Mouse (Mus musculus): Measurements from ENCODE around the gene Hoxb7. TPM values are rescaled to one million over a fixed set of nuclear protein-coding genes. Genes with fewer than 3 reads are reported as not detected.

Hoxb7 gene
- total RNA-seq, 1 experiment from 2014 or later, result 54.7 TPM

DNA sequence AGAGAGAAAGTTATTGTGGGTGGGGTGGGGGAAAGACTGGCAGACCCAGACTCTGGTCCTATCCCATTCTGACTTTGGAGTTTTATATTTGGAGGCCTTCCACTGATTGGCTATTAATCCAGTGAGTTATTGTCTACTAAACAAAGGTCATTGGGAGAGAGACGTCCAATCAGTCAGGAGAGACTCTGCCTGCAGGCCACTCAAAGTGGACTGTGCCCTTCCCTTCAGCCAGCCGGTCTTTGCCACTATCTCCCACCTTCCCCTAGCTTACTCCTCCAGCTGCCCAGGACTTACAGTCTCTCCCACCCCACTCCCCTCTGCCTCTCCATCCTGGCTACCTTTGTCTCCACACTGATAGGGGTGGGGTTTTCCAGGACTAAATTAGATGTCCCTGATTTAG, 50.2 kb downstream of the Hoxb7 start:
- DNase-seq, result no peak

DNA sequence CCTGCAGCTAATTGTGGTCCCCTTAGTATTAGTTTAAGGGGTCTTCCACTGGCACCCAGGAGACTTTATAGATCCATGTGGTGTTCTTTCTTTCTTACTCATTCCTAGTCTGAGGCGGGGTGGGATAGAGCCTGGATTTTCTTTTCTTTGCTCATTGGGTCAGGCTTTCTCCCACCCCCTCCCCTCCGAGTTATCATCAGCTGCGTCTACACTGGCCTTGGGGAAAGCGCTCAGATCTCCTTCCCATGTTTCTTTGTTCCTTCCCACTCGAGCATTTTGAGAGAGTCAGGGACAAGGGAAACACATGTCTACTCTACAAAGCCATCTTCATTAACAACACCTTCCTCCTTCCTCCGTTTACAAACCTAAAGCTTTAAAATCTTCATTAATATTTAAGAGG, 50.6 kb downstream of the Hoxb7 start:
- no peak for DNase-seq

DNA sequence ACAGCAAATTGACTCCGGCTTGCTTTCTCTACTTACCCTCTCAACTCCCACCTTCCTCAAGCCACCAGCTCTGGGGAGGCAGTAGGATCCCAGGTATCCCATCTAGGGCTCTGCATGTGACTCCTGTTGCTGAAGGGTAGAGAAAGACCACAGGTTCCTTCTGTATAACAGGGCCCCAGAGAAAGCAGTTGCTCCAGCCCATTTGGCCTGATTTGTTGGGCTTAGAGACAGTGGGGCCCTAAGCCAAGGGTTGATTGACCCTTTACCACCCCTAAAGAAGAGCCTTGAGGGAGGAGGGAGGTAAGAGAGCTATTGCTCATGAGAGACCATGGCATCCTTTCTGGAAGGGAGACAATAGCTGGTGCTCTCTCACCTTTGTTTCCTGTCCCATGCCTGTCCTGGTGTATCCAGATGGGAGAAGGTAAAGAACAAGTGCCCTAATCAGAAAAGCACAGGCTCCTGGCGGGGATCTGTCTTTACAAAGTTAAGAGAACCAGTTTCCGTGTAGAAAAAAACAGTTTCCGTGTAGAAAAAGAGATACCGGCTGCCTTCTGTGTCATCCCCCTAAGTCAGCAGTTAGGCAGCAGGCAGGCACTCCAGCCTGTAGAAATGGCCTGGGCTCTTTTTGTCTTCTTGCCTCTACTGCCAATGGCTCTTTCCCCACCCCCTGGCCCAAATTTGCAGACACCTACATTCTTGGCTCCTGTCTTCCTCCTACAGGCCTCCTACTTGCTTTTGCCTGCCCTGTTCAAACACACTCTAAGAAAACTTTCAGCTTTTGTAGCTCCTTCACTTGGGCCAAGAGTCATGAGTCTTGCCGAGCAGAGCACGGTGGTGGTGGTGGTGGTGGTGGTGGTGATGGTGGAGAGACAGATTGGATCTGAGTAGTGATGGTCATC, 52.8 kb downstream of the Hoxb7 start:
- DNase-seq, result no peak

Small RNAs within 50 kb of the gene (microRNA-seq; reads per million reads assigned to microRNA genes)
- 51,196 to 89,197 reads per million in 2 experiments for gene Mir10a
- gene Mir196a-1, result 23.1 to 28.1 reads per million in 2 experiments

Other genes with a start within 250 kb of the Hoxb7 start
- 46.2 and 48.4 TPM in 2 replicates for gene Ube2z, start 221.2 kb upstream of the Hoxb7 start, total RNA-seq (2021)
- 260 and 278 TPM in 2 replicates for gene Atp5g1, start 211.0 kb upstream of the Hoxb7 start, total RNA-seq (2021)
- not detected in 2 replicates for gene Calcoco2, start 174.7 kb upstream of the Hoxb7 start, total RNA-seq (2021)
- not detected in 2 replicates for gene Ttll6, start 152.8 kb upstream of the Hoxb7 start, total RNA-seq (2021)
- not detected in 2 replicates for gene Hoxb13, start 92.3 kb upstream of the Hoxb7 start, total RNA-seq (2021)
- gene Hoxb9, start 15.2 kb upstream of the Hoxb7 start, total RNA-seq (2021), result 202 and 263 TPM in 2 replicates
- gene Hoxb8, start 4.7 kb upstream of the Hoxb7 start, total RNA-seq (2021), result 84.9 and 94.6 TPM in 2 replicates
- 74.4 and 78.8 TPM in 2 replicates for gene Hoxb6, start 5.9 kb downstream of the Hoxb7 start, total RNA-seq (2021)
- gene Hoxb5, start 16.7 kb downstream of the Hoxb7 start, total RNA-seq (2021), result 36.5 and 36.8 TPM in 2 replicates
- gene Hoxb4, start 31.6 kb downstream of the Hoxb7 start, total RNA-seq (2021), result 27.6 and 31.5 TPM in 2 replicates
- gene Hoxb3, start 36.7 kb downstream of the Hoxb7 start, total RNA-seq (2021), result 33.0 and 40.1 TPM in 2 replicates
- 24.0 and 25.6 TPM in 2 replicates for gene Hoxb2, start 63.9 kb downstream of the Hoxb7 start, total RNA-seq (2021)
- not detected in 2 replicates for gene Hoxb1, start 79.1 kb downstream of the Hoxb7 start, total RNA-seq (2021)
- gene Skap1, start 178.0 kb downstream of the Hoxb7 start, total RNA-seq (2021), result 6.7 and 7.4 TPM in 2 replicates

All from adrenal gland, postnatal 25 days (tissue).